Mouse (Mus musculus) adrenal gland, adult 8-10 months (tissue): ENCODE data around the gene Ehbp1. TPM values are rescaled to one million over a fixed set of nuclear protein-coding genes. Genes with fewer than 3 reads are reported as not detected.
A peak's percentile ranks its signal among the peaks of the same experiment; 100 is the strongest.

Source experiments
- DNase-seq: peaks from one replicate; pipeline ENCODE4 v3.0.0; 2022
- total RNA-seq, 4 experiments: library from RNA; stranded (reverse); gene quantifications; 2 replicates each; pipeline ENCODE4 v1.2.4; 2022

Gene Ehbp1
- total RNA-seq, 4 experiments from 2014 or later: 22.1 to 35.4 (median 32.0) TPM

DNA sequence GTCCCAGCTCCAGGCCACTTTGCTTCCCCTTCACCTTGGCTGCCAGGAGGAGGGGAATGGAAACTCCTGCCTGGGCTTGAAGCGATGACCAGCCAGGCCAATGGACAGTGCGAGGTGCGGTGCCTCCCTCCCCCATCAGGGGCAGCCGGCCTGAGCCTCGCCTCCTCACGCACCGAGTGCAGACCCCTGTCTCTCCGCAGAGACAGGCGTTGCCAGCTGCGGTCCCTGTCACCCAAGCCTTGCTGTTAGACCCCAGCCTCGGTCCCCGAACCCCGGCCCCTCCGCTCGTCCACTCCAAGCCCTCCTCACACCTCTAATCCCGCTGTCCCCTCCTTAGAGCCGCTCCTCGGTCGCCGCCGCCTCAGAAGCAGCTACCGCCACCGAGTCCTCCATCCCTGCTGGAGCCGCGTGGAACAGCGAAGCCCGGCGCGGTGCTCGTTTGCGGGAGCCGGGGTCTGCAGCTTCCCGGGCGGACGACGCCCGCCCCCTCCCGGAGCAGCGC is 55.7 kb downstream of the Ehbp1 start:
- DNase-seq: peak; percentile 53

DNA sequence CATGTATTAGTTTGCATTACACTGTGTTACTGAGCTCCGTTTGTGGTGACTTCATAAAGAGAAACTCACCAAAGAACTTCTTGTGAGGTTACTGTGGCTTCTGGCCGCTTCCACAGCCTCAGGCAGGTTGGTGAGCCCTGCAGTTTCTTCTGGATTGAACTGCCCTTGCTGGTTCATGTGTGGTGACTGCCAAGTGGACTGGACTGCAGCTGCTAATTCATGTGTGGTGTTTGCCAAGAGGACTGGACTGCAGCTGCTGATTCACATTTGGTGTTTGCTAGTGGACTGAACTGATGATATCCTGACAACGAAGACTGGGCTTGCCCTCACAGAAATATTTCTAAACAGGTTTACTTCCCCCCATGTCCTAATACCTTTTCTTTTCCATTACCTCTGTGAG is 65.4 kb downstream of the Ehbp1 start:
- no peak for DNase-seq

DNA sequence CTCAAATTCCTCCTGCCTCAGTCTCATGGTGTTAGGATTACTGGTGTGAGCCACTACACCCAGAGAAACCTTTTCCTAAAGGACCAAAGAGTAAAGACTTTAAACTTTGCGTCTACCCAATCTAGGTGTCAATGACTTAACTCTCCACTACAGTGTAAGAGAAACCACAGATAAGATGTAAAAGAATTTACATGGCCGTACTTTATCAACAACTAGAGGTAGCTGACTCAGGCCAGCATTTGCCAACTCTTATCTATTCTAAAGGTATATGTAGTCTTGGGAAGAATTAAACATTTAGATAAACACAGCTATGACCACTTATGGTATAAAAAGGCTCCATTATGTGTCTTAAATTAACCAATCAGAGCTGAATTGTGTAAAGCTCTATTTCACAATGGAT is 67.9 kb downstream of the Ehbp1 start:
- no peak for DNase-seq

- DNase-seq: no peak
Observed at GRCm38 (mm10) chr11:22273378-22273777, 68.7 kb downstream of the Ehbp1 start.

GRCm38 (mm10) chr11:22271889-22272288 is 70.2 kb downstream of the Ehbp1 start:
- no peak for DNase-seq

DNA sequence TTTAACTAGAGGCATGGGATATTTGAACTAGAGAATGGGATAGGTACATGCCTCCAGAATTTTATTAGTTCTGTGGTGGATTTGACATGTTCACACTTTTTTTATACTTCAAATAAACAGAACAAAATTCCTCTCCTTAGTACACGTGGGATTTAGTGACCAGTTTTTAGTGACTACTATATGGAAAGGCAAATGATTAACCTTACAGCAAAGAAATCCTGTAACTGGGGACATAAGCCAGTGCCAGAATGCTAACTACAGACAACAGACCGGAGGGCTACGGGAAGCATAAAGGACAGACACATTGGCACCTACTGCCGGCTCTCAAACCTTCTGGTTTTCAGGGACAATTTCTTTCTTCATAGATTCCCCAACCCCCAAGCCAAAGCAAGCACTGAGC is 72.4 kb downstream of the Ehbp1 start:
- no peak for DNase-seq

DNA sequence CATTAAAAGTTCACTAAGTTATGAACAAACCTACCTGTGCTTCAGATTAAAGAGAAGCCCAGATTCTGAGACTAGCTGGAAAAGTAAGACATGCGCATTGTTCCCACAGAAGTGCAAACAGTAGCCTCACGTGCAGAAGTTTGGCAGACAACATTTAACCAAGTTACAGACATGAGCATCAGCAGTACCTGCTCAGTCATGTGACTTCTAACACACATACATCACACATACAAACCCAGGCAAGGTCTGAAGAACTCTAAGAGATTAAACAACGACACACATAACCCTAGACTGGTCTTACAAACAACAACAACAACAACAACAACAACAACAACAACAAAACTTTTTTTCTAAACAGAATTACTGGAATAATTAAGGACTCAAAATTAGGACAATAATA is 72.9 kb downstream of the Ehbp1 start:
- no peak for DNase-seq

DNA sequence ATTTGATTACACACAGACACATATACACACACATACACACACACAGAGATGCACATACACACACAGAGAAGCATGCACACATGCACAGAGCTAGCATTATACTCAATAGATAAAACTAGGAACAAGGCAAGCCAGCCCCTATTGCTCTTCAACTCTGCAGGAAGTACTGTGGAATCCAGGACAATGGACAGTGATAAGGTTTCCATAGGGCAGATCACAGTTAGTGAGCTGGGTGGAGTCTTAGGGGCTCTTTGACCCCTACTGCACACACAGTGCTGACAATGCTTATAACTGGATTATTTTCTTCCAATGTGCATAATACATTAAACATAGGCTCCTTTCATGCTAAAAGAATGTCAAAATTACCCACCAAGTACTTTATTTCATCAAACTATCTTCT is 75.1 kb downstream of the Ehbp1 start:
- DNase-seq: no peak

GRCm38 (mm10) chr11:22255418-22255817 is 86.7 kb downstream of the Ehbp1 start:
- no peak for DNase-seq

- no peak for DNase-seq
Observed at GRCm38 (mm10) chr11:22249363-22249762, 92.7 kb downstream of the Ehbp1 start.

DNA sequence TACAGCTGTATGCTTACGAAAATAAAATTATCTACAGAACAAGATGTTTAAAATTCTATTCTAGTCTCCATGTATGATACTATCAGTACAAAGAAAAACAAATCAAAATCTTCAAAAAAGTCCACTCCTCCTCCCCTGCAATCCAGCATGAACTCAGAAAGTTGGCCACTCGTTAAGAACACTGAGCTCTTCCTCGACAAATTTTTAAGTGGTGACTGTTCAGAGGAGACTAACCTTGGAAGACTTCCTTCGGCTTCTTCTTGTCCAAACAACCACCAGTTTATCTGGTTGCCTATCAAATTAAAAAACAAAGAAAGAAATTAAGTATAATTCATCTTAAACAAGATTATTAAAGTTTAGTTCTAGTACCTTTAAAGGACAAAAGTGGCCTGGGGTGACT is 94.4 kb downstream of the Ehbp1 start:
- no peak for DNase-seq

DNA sequence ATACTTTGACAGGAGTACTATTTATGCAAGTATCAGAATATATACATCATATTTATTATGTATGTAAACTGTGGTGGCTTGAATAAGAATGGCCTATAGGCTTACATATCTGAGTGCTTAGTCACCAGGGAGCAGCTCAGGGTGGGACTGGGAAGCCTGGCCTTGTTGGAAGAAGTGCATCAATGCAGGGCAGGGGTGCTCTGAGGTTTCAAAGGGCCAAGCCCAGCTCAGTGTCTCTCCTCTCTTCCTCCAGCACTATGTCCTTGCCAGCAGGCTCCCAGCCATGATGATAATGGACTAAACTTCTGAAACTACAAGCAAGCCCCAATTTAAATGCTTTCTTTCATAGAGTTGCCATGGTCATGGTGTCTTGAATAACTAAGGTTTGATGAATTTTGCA is 95.0 kb downstream of the Ehbp1 start:
- DNase-seq: no peak

- DNase-seq: no peak
Observed at GRCm38 (mm10) chr11:22235558-22235957, 106.5 kb downstream of the Ehbp1 start.

GRCm38 (mm10) chr11:22234739-22235138 is 107.4 kb downstream of the Ehbp1 start:
- DNase-seq: no peak

DNA sequence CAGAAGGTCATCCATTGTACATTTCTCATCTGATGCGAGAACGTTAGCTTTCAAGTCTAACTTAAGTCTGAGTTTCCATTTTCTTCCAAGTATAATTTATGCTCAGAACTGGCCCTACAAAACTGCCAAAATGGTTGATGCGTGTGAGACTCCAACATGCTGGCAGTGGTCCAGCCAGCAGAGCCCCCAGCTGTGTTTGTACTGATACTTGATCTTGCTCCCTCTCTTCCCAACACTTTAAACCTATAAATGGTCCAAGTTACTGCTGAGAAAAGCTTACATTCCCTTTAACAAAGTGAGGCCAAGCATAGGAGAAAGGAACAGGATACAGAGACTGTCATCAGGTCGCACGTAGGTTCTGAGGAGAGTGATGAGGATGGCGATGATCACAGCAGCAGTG is 111.2 kb downstream of the Ehbp1 start:
- no peak for DNase-seq

GRCm38 (mm10) chr11:22225619-22226018 is 116.5 kb downstream of the Ehbp1 start:
- DNase-seq: no peak

GRCm38 (mm10) chr11:22218222-22218621 is 123.9 kb downstream of the Ehbp1 start:
- DNase-seq: no peak

- DNase-seq: no peak
Observed at GRCm38 (mm10) chr11:22216941-22217340, 125.2 kb downstream of the Ehbp1 start.

DNA sequence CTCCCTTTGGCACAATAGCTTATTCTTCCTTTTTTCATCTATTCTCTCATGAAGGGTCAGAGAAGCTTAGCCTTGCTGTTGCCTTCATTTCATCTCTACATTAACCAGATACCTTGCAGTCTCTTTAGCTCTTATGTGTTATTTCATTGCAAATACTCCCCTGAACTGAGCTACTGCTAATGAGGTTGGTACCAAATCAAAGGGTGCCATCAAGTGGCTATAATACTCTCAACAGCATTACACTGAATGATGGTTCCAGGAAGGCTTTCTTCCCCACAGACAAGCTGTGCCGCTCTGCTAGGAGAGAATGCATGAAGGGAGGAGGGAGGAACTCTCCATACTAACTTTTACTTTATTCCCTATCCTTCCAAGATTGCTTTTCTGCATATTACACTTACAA is 135.5 kb downstream of the Ehbp1 start:
- DNase-seq: no peak

GRCm38 (mm10) chr11:22206191-22206590 is 135.9 kb downstream of the Ehbp1 start:
- no peak for DNase-seq

- DNase-seq: no peak
Observed at GRCm38 (mm10) chr11:22203413-22203812, 138.7 kb downstream of the Ehbp1 start.

- DNase-seq: no peak
Observed at GRCm38 (mm10) chr11:22201125-22201524, 141.0 kb downstream of the Ehbp1 start.

DNA sequence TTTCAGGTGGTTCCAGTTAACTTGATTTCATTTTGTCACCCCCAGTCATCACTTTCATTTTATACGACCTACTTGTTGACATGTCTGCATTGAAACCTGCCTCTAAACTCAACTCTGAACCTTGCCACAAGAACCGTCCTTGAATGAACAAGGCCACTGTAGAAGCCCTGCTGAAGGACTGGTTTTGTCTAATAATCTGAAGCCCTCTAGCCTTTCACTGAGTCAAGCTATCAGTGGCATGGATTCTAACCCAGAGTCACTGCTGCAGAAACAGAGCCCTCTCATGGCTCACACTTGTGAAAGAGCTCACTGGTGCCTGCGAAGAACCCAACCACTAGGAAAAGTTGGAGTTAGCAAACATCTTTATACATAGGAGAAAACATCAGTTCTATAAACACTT is 142.2 kb downstream of the Ehbp1 start:
- DNase-seq: no peak

DNA sequence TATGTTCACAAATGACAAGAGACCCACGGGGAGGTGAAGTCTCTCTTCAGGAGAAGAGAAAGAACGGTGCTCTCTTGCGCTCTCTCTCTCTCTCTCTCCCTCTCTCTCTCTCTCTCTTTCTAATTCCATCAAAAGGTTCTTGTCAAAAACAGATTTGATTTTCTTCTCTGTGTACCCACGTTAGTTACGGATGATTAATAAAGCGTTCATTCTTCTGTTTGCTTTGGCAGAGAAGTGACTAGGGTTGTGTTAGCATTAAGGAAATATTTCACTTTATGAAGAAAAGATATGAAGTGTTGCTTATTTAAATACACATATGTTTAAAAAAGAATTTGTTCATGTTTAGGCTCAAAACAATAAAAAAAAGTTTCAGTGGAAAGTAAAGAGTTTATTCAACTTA is 143.7 kb downstream of the Ehbp1 start:
- DNase-seq: no peak

DNA sequence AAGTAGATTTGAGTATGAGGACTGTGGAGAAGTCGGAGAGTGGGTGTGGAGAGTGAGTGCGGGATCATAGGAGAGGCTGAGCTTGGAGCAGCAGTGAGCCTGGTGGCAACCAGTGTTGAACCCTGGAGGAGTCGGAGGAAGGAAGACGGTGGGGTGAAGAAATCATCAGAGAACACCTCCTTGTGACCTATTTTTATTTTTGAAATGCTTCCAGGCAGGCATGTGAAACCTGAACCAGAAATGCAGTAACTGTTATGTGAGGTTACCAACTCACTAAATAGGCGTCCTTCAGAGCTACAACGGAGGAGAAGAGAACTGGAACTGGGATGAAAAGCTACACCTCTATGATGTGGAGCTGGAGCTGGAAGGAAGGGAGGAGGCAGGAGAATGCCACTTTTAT is 144.2 kb downstream of the Ehbp1 start:
- DNase-seq: no peak

DNA sequence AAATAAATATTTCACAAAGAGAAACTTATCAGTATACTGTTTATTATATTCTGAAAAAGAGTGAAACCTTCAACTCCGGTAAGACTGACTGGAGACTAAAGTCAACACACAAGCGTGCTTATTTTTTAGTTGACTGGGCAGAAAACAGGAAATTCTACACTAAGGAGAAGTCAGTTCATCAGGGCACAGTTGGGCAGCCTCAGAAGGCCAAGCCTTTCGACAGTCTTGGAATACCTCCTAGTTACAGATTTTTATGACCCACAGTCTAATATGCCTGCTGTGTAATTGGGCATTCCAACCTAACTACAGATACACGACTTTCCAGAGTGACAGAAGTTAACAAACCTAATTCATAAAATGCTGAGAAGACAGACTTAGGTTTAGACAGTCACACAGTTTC is 145.3 kb downstream of the Ehbp1 start:
- DNase-seq: no peak
